Mouse (Mus musculus): ENCODE data around the gene Gadd45g. TPM values are rescaled to one million over a fixed set of nuclear protein-coding genes. Genes with fewer than 3 reads are reported as not detected.

The Gadd45g gene
- total RNA-seq, 2 experiments from 2014 or later, result 22.9 to 25.0 TPM

GRCm38 (mm10) chr13:51882218-51882617, 35.7 kb downstream of the Gadd45g start:
- DNase-seq (ENCODE audit: low spot score in 2 of 2), result no peak

GRCm38 (mm10) chr13:51884250-51884649, 37.8 kb downstream of the Gadd45g start:
- no peak for DNase-seq (ENCODE audit: low spot score in 2 of 2)

- no peak for DNase-seq (ENCODE audit: low spot score in 2 of 2)
Observed at GRCm38 (mm10) chr13:51885594-51885993, 39.1 kb downstream of the Gadd45g start.

DNA sequence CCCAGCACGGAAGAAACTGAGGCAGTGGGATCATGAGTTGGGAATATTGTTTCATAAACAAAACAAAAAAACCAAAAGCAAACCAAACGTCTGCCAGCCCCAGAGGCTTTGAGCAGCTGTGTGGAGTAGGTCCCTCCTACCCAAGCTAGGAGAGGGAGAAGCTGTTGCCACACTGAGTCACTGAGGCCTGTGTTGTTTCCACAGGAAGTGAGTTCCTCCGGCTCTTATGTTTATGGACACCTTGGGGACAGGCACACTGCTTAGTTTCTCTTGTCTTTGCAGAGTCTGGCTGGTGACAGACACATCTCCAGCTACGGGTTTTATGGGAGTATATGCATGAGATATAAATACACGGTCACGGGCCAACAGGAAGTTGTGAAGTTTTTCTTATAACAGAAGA, 39.6 kb downstream of the Gadd45g start:
- DNase-seq (ENCODE audit: low spot score in 2 of 2), result no peak

DNA sequence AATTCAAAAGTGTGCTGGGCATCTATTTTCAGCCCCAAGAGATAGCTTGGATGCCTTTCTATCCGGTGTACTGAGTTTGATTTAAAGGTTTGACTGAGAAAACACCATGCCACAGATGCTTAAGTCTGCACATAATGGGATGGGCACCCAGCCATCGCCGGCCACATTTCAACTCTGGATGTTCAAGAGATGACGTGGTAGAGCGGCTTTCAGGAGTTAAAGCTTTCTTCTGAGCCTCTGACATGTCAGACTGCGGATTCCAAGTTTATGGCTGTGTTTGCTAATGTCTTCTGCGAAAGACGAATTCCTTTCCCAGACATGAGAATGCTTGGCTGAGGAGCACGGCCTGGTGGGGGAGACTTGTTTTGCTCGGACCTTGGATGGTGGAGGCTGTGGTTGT, 40.2 kb downstream of the Gadd45g start:
- no peak for DNase-seq (ENCODE audit: low spot score in 2 of 2)

DNA sequence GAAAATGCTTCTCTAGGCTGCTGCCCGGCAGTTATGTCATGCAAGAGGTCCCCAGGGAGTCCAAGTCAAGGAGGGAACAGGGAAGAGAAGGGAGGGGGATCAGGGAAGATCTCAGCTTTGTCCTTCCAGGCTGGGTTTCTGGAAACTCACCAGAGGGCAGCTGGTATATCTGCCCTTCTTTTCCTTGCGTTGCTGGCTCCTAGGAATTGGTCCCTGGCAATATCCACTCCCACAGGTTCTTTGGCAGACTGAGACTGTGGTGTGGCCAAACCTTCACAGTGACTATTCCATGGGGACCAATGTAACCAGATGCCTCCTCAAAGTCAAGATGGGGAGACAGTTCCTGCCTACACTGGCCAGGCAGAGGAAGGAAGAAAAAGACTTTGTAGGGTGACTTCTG, 41.9 kb downstream of the Gadd45g start:
- no peak for DNase-seq (ENCODE audit: low spot score in 2 of 2)

GRCm38 (mm10) chr13:51891825-51892532, 45.5 kb downstream of the Gadd45g start:
- DNase-seq (ENCODE audit: low spot score in 2 of 2), result no peak

- DNase-seq (ENCODE audit: low spot score in 2 of 2), result no peak
Observed at GRCm38 (mm10) chr13:51897579-51897978, 51.1 kb downstream of the Gadd45g start.

Other genes with a start within 250 kb of the Gadd45g start
- 10 to 100 TPM; 49.0 to 49.5 TPM for gene Cks2, start 201.4 kb upstream of the Gadd45g start, total RNA-seq (2021)
- 10 to 100 TPM; 23.4 to 32.4 TPM for gene Secisbp2, start 195.0 kb upstream of the Gadd45g start, total RNA-seq (2021)
- gene Sema4d, start 52.9 kb upstream of the Gadd45g start, total RNA-seq (2021), result 10 to 100 TPM; 22.0 to 30.9 TPM